Mouse (Mus musculus): ENCODE measurements around the gene Kcnq1. TPM values are rescaled to one million over a fixed set of nuclear protein-coding genes. Genes with fewer than 3 reads are reported as not detected.

Kcnq1 gene
- polyA plus RNA-seq, 1 experiment from 2014 or later = 17.8 TPM

GRCm38 (mm10) chr7:143364969-143365839 lies 259.0 kb downstream of the Kcnq1 start:
- Histone ChIP-seq H3K9ac (ENCODE audit: low read length) (no peak overlapping the region), H3K27ac (replicated peaks) (no peak overlapping the region), H3K4me3 (ENCODE audit: low read depth, low read length) (no peak overlapping the region), H3K27me3 (ENCODE audit: control insufficient read depth, insufficient read depth, low read length) (no peaks in the 10 kb centered on the region), H3K4me1 (replicated peaks; ENCODE audit: control insufficient read depth, insufficient read depth) (peaks cover 6% of the 10 kb centered on the region; the same call in 1 of the 2 replicates), H3K4me2 (replicated peaks; ENCODE audit: low read depth) (no peak overlapping the region), H3K36me3 (ENCODE audit: control insufficient read depth, insufficient read depth, low read length) (no peaks in the 10 kb centered on the region), H3K9me3 (ENCODE audit: control insufficient read depth, low read length) (no peaks in the 10 kb centered on the region)
- TF ChIP-seq CTCF (IDR thresholded peaks at IDR 0.05; ENCODE audit: low read depth) = no peak
- TF ChIP-seq EP300 (optimal IDR thresholded peaks at IDR 0.05) = no peak
- no peak for DNase-seq (ENCODE audit: low spot score)
- ATAC-seq (ENCODE audit: low FRiP score, low TSS enrichment) = peak; percentile 13; the same call in 1 of the 2 replicates
- 68% methylated on average over 8 of the region's 8 CpGs for WGBS

GRCm38 (mm10) chr7:143367366-143368266 lies 261.5 kb downstream of the Kcnq1 start:
- ATAC-seq (ENCODE audit: low FRiP score, low TSS enrichment) (no peak), DNase-seq (ENCODE audit: low spot score) (no peak)
- no peaks in the 10 kb centered on the region for H3K9me3 ChIP-seq (ENCODE audit: control insufficient read depth, low read length)
- H3K9ac ChIP-seq (ENCODE audit: low read length) = no peak overlapping the region
- WGBS = 32% methylated on average over 20 of the region's 20 CpGs
- TF ChIP-seq EP300 (optimal IDR thresholded peaks at IDR 0.05) (no peak), CTCF (IDR thresholded peaks at IDR 0.05; ENCODE audit: low read depth) (no peak)
- H3K4me1 ChIP-seq (replicated peaks; ENCODE audit: control insufficient read depth, insufficient read depth) = peaks cover 6% of the 10 kb centered on the region; the same call in 1 of the 2 replicates
- 0 out of 2 replicates have a peak overlapping the region, but pooled peaks have one; percentile 30 for H3K27ac ChIP-seq (replicated peaks)
- peak overlapping the region; percentile 44 for H3K4me2 ChIP-seq (replicated peaks; ENCODE audit: low read depth)
- no peaks in the 10 kb centered on the region for H3K36me3 ChIP-seq (ENCODE audit: control insufficient read depth, insufficient read depth, low read length)
- no peaks in the 10 kb centered on the region for H3K27me3 ChIP-seq (ENCODE audit: control insufficient read depth, insufficient read depth, low read length)
- H3K4me3 ChIP-seq (ENCODE audit: low read depth, low read length) = 0 out of 2 replicates have a peak overlapping the region, but pooled peaks have one; percentile 2

DNA sequence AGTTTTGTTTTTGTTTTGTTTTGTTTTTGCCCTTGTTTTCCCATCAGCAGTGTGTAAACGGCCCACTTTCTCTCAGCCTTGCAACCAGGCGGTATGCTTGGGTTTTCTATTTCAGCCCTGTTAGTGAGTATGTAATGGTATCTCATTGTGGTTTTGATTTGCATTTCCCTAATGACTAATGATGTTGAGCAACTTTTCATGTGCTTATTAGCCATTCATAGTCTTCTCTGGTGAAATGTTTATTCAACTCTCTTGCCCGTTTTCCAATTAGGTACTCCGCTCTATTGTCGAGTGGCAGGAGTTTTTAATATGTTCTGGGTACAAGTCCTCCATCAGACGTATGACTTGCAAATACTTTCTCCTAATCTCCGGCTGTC lies 262.1 kb downstream of the Kcnq1 start:
- no peak overlapping the region for H3K4me3 ChIP-seq (ENCODE audit: low read depth, low read length)
- no peaks in the 10 kb centered on the region for H3K9me3 ChIP-seq (ENCODE audit: control insufficient read depth, low read length)
- peaks cover 6% of the 10 kb centered on the region; the same call in 1 of the 2 replicates for H3K4me1 ChIP-seq (replicated peaks; ENCODE audit: control insufficient read depth, insufficient read depth)
- no peaks in the 10 kb centered on the region for H3K27me3 ChIP-seq (ENCODE audit: control insufficient read depth, insufficient read depth, low read length)
- TF ChIP-seq CTCF (IDR thresholded peaks at IDR 0.05; ENCODE audit: low read depth) = no peak
- no peak for TF ChIP-seq EP300 (optimal IDR thresholded peaks at IDR 0.05)
- no peak overlapping the region for H3K4me2 ChIP-seq (replicated peaks; ENCODE audit: low read depth)
- DNase-seq (ENCODE audit: low spot score) (no peak), ATAC-seq (ENCODE audit: low FRiP score, low TSS enrichment) (no peak)
- no peak overlapping the region for H3K9ac ChIP-seq (ENCODE audit: low read length)
- 63% methylated on average over 7 of the region's 7 CpGs for WGBS
- H3K36me3 ChIP-seq (ENCODE audit: control insufficient read depth, insufficient read depth, low read length) = no peaks in the 10 kb centered on the region
- H3K27ac ChIP-seq (replicated peaks) = no peak overlapping the region

GRCm38 (mm10) chr7:143371336-143371735 lies 265.2 kb downstream of the Kcnq1 start:
- H3K9ac ChIP-seq (ENCODE audit: low read length) = no peak overlapping the region
- no peak overlapping the region for H3K4me2 ChIP-seq (replicated peaks; ENCODE audit: low read depth)
- 33% methylated on average over 2 of the region's 2 CpGs for whole genome bisulfite sequencing
- no peak overlapping the region for H3K4me3 ChIP-seq (ENCODE audit: low read depth, low read length)
- no peaks in the 10 kb centered on the region for H3K36me3 ChIP-seq (ENCODE audit: control insufficient read depth, insufficient read depth, low read length)
- peaks cover under 1% of the 10 kb centered on the region; the same call in 1 of the 2 replicates for H3K4me1 ChIP-seq (replicated peaks; ENCODE audit: control insufficient read depth, insufficient read depth)
- H3K27me3 ChIP-seq (ENCODE audit: control insufficient read depth, insufficient read depth, low read length) = no peaks in the 10 kb centered on the region
- no peaks in the 10 kb centered on the region for H3K9me3 ChIP-seq (ENCODE audit: control insufficient read depth, low read length)
- DNase-seq (ENCODE audit: low spot score) = no peak
- no peak overlapping the region for H3K27ac ChIP-seq (replicated peaks)
- no peak for TF ChIP-seq EP300 (optimal IDR thresholded peaks at IDR 0.05)
- no peak for TF ChIP-seq CTCF (IDR thresholded peaks at IDR 0.05; ENCODE audit: low read depth)
- ATAC-seq (ENCODE audit: low FRiP score, low TSS enrichment) = no peak

DNA sequence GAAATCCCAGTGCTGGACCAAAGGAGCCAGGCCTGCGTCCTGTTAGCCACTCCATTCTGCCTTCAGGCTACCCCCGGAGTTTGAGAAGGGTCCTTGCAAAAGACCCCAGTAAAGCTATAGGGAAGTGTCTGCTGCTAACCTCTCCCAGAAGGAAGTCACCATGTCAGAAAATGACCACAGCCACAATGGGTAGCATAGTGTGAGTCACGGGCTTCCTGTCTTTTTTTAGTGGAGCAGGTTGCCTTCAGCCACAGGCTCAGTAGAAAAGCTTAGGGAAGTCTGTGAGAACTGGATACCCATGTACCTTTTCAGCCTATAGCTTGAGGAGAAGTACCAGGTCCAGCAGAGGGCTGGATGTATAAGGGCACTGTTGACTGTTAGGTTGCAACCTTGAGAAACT lies 267.1 kb downstream of the Kcnq1 start:
- no peak overlapping the region for H3K9ac ChIP-seq (ENCODE audit: low read length)
- 88% methylated on average over 3 of the region's 3 CpGs for WGBS
- no peaks in the 10 kb centered on the region for H3K9me3 ChIP-seq (ENCODE audit: control insufficient read depth, low read length)
- H3K36me3 ChIP-seq (ENCODE audit: control insufficient read depth, insufficient read depth, low read length) = no peaks in the 10 kb centered on the region
- TF ChIP-seq CTCF (IDR thresholded peaks at IDR 0.05; ENCODE audit: low read depth) (no peak), EP300 (optimal IDR thresholded peaks at IDR 0.05) (no peak)
- H3K4me3 ChIP-seq (ENCODE audit: low read depth, low read length) = no peak overlapping the region
- DNase-seq (ENCODE audit: low spot score) = no peak
- no peaks in the 10 kb centered on the region for H3K27me3 ChIP-seq (ENCODE audit: control insufficient read depth, insufficient read depth, low read length)
- H3K4me2 ChIP-seq (replicated peaks; ENCODE audit: low read depth) = no peak overlapping the region
- no peak overlapping the region for H3K27ac ChIP-seq (replicated peaks)
- no peak for ATAC-seq (ENCODE audit: low FRiP score, low TSS enrichment)
- H3K4me1 ChIP-seq (replicated peaks; ENCODE audit: control insufficient read depth, insufficient read depth) = no peaks in the 10 kb centered on the region; the same call in 1 of the 2 replicates
